Mouse (Mus musculus) testis, adult 2 months (tissue): ENCODE results near the gene Slc22a15.

Experiments
- CTCF ChIP-seq: fragments of 200-500 bp; IDR thresholded peaks from 2 replicates; pipeline ENCODE4 v1.5.1; 2012; ENCODE audit warnings: low read depth, mild to moderate bottlenecking, inconsistent platforms, low read length, moderate library complexity; ENCODE audit not compliant: control insufficient read depth, insufficient read depth, insufficient replicate concordance
- POLR2A ChIP-seq: fragments of 200-500 bp; IDR thresholded peaks from 2 replicates; pipeline ENCODE4 v1.6.1; 2012; ENCODE audit warnings: low read depth, mild to moderate bottlenecking, inconsistent platforms, low read length, moderate library complexity; ENCODE audit not compliant: control insufficient read depth

DNA sequence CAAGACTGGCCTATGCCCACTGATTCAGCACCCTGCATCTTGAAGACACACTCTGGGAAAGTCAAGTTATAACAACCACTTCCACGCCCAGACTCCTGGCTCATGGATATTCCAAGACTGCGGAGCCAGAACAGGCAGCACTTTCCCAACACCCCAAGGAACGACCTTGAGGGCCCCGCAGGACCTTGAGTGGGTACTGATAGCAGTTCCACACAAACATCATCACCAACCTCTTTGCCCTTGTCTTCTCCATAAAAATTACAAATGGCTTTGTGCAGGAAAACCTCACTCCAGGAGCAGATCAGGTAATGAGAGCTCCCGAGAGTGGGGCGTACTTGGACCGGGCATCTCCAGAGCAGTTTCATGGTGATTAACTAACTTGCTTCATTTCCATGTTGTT is 19.5 kb downstream of the Slc22a15 start:
- TF ChIP-seq CTCF (no peak), POLR2A (no peak)
